Mouse (Mus musculus): ENCODE measurements at regions not wholly inside any gene's neighbourhood (a gene's known extent, or its start where the extent isn't known, plus 50 kb on each side); places are given as distances from the start of the nearest gene placed in this dataset.

GRCm38 (mm10) chr8:96586129-96586528 lies 697.8 kb upstream of the Got2 start:
- Histone ChIP-seq H3K4me2 (ENCODE audit: insufficient read depth, low read depth, poor library complexity, severe bottlenecking) (no peak overlapping the region), H3K9ac (ENCODE audit: insufficient read depth, low read depth) (no peak overlapping the region), H3K4me3 (replicated peaks in 1 of 3; ENCODE audit: low read depth in 2 of 3, low read length in 2 of 3, poor library complexity in 1 of 3) (no peak overlapping the region), H3K9me3 (replicated peaks; ENCODE audit: low read length) (peaks cover 20% of the 10 kb centered on the region), H3K79me2 (replicated peaks; ENCODE audit: control insufficient read depth, extremely low read depth, insufficient read depth, poor library complexity, severe bottlenecking) (no peaks in the 10 kb centered on the region), H3K27ac (ENCODE audit: insufficient read depth, low read depth) (no peak overlapping the region), H3K36me3 (replicated peaks in 1 of 2; ENCODE audit: control insufficient read depth in 1 of 2, insufficient read depth in 1 of 2, low read length in 1 of 2) (no peaks in the 10 kb centered on the region), H3K27me3 (replicated peaks) (no peaks in the 10 kb centered on the region), H3K4me1 (ENCODE audit: control insufficient read depth in 1 of 2, insufficient read depth in 2 of 2) (no peaks in the 10 kb centered on the region)
- TF ChIP-seq POLR2AphosphoS2 (IDR thresholded peaks at IDR 0.05; ENCODE audit: low read depth, low read length), result no peak
- TF ChIP-seq RAD21 (IDR thresholded peaks at IDR 0.05; ENCODE audit: low read depth, low read length), result no peak
- no peak for TF ChIP-seq USF1 (IDR thresholded peaks at IDR 0.05; ENCODE audit: low read depth, low read length)
- no peak for TF ChIP-seq PAX5 (IDR thresholded peaks at IDR 0.05; ENCODE audit: low read length)
- no peak for TF ChIP-seq ZKSCAN1 (IDR thresholded peaks at IDR 0.05; ENCODE audit: borderline replicate concordance, low read depth, low read length)
- TF ChIP-seq MAFK (IDR thresholded peaks at IDR 0.05; ENCODE audit: insufficient replicate concordance, low read length), result no peak
- no peak for TF ChIP-seq ZMIZ1 (IDR thresholded peaks at IDR 0.05; ENCODE audit: low read depth, low read length)
- TF ChIP-seq POLR2A (IDR thresholded peaks at IDR 0.05; ENCODE audit: low read depth, low read length), result no peak
- TF ChIP-seq JUN (IDR thresholded peaks at IDR 0.05; ENCODE audit: insufficient read depth, low read depth, low read length), result no peak
- no peak for TF ChIP-seq JUND (conservative IDR thresholded peaks at IDR 0.05; ENCODE audit: low read depth, low read length)
- no peak for TF ChIP-seq TBP (conservative IDR thresholded peaks at IDR 0.05; ENCODE audit: low read depth, low read length)
- TF ChIP-seq ZC3H11A (IDR thresholded peaks at IDR 0.05; ENCODE audit: low read depth, low read length), result no peak
- no peak for TF ChIP-seq MEF2A (IDR thresholded peaks at IDR 0.05; ENCODE audit: borderline replicate concordance, low read depth, low read length)
- TF ChIP-seq MXI1 (IDR thresholded peaks at IDR 0.05; ENCODE audit: low read depth, low read length), result no peak
- no peak for TF ChIP-seq MAX (IDR thresholded peaks at IDR 0.05; ENCODE audit: low read length)
- TF ChIP-seq IRF4 (IDR thresholded peaks at IDR 0.05; ENCODE audit: low read depth, low read length), result no peak
- in situ Hi-C loops (cut with MboI; ENCODE audit: low pct_ligation_motif_present, low pct_unique_long_range_greater_than_20kb, low sequenced_read_pairs) (no loop called here), dilution Hi-C loops (cut with MboI; ENCODE audit: extremely low pct_ligation_motif_present, extremely low pct_unique_long_range_greater_than_20kb, low sequenced_read_pairs) (no loop called here)
- no peak for DNase-seq (ENCODE audit: extremely low read depth)

DNA sequence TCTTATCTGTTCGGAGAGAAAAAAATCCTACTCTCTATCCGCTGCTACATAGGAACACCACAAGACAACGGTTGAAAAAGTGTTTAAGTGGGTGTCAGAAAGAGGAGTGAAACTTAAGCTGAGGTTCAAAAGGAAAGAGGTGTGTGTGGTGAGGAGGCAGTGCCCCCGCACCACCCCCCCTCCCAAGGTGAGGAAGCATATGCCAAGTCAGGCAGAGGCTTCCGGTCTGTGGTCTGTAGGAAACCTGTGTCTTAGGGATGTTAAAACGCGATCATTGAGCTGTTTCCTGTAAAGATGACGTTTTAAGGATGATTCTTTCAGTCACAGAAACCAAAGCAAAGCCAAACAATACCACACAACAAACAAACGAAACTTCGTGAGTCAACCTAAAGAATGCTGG lies 664.2 kb upstream of the Got2 start:
- Histone ChIP-seq H3K4me2 (ENCODE audit: insufficient read depth, low read depth, poor library complexity, severe bottlenecking) (no peak overlapping the region), H3K4me3 (replicated peaks in 1 of 3; ENCODE audit: low read depth in 2 of 3, low read length in 2 of 3, poor library complexity in 1 of 3) (no peak overlapping the region), H3K27ac (ENCODE audit: insufficient read depth, low read depth) (no peak overlapping the region), H3K9ac (ENCODE audit: insufficient read depth, low read depth) (no peak overlapping the region), H3K27me3 (replicated peaks) (no peaks in the 10 kb centered on the region), H3K79me2 (replicated peaks; ENCODE audit: control insufficient read depth, extremely low read depth, insufficient read depth, poor library complexity, severe bottlenecking) (no peaks in the 10 kb centered on the region), H3K36me3 (replicated peaks in 1 of 2; ENCODE audit: control insufficient read depth in 1 of 2, insufficient read depth in 1 of 2, low read length in 1 of 2) (no peaks in the 10 kb centered on the region), H3K9me3 (replicated peaks; ENCODE audit: low read length) (peaks cover 31% of the 10 kb centered on the region), H3K4me1 (ENCODE audit: control insufficient read depth in 1 of 2, insufficient read depth in 2 of 2) (no peaks in the 10 kb centered on the region)
- in situ Hi-C loops (cut with MboI; ENCODE audit: low pct_ligation_motif_present, low pct_unique_long_range_greater_than_20kb, low sequenced_read_pairs) (no loop called here), dilution Hi-C loops (cut with MboI; ENCODE audit: extremely low pct_ligation_motif_present, extremely low pct_unique_long_range_greater_than_20kb, low sequenced_read_pairs) (no loop called here)
- TF ChIP-seq TCF12 (IDR thresholded peaks at IDR 0.05; ENCODE audit: low read depth, low read length), result no peak
- no peak for TF ChIP-seq MYC (IDR thresholded peaks at IDR 0.05; ENCODE audit: low read depth, low read length)
- TF ChIP-seq ZC3H11A (IDR thresholded peaks at IDR 0.05; ENCODE audit: low read depth, low read length), result no peak
- no peak for TF ChIP-seq GABPA (IDR thresholded peaks at IDR 0.05; ENCODE audit: insufficient replicate concordance, low read depth, low read length)
- TF ChIP-seq USF1 (IDR thresholded peaks at IDR 0.05; ENCODE audit: low read depth, low read length), result no peak
- TF ChIP-seq SMC3 (IDR thresholded peaks at IDR 0.05; ENCODE audit: low read depth, low read length), result no peak
- no peak for TF ChIP-seq MAZ (IDR thresholded peaks at IDR 0.05; ENCODE audit: low read depth, low read length)
- no peak for TF ChIP-seq ZNF384 (IDR thresholded peaks at IDR 0.05; ENCODE audit: low read depth, low read length)
- no peak for TF ChIP-seq ZMIZ1 (IDR thresholded peaks at IDR 0.05; ENCODE audit: low read depth, low read length)
- no peak for TF ChIP-seq ETS1 (conservative IDR thresholded peaks at IDR 0.05; ENCODE audit: low read depth, low read length)
- no peak for TF ChIP-seq RCOR1 (conservative IDR thresholded peaks at IDR 0.05; ENCODE audit: low read depth, low read length)
- TF ChIP-seq IRF4 (IDR thresholded peaks at IDR 0.05; ENCODE audit: low read depth, low read length), result no peak
- TF ChIP-seq MXI1 (IDR thresholded peaks at IDR 0.05; ENCODE audit: low read depth, low read length), result no peak
- TF ChIP-seq UBTF (IDR thresholded peaks at IDR 0.05; ENCODE audit: low read depth, low read length), result no peak
- no peak for TF ChIP-seq KAT2A (IDR thresholded peaks at IDR 0.05; ENCODE audit: insufficient replicate concordance, low read length)
- no peak for TF ChIP-seq CHD1 (IDR thresholded peaks at IDR 0.05; ENCODE audit: low read depth, low read length)
- TF ChIP-seq ZKSCAN1 (IDR thresholded peaks at IDR 0.05; ENCODE audit: borderline replicate concordance, low read depth, low read length), result no peak
- TF ChIP-seq CTCF (conservative IDR thresholded peaks at IDR 0.05 in 1 of 2, IDR thresholded peaks at IDR 0.05 in 1 of 2; ENCODE audit: low read depth in 2 of 2, low read length in 2 of 2), result no peak
- TF ChIP-seq CHD2 (IDR thresholded peaks at IDR 0.05; ENCODE audit: low read length), result no peak
- DNase-seq (ENCODE audit: extremely low read depth), result no peak

All from CH12.LX (cell line).